Mouse (Mus musculus): ENCODE data around the gene Rps21.

DNA sequence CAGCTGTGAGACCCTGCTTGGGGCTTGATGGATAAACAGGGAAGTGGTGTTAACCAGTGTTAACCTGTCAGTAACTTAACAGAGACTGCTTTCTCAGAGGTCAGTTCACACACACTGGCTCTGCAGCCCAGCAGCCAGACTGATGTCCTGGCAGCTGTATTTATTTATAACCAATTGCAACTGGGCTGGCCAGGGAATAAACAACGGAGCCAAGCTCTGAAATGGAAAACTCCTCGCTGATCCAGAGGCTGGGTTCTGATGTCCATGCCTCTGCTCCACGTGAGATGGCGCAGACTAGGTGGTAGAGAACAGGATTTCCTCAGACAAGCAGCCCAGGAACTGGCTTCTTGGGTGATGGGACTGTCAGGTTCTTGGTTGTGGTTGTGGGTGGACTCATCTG, 34.8 kb downstream of the Rps21 start:
- TF ChIP-seq POLR2A (IDR thresholded peaks at IDR 0.05; ENCODE audit: insufficient read depth, low read depth, low read length) (no peak), CTCF (IDR thresholded peaks at IDR 0.05; ENCODE audit: insufficient read depth, low read depth, low read length) (no peak)
